In genomic region chr2:30750025-30750424, GRCm38 (mm10) we compare ENCODE assay signal across 9 mouse cellular contexts. TPM values are rescaled to one million over a fixed set of nuclear protein-coding genes. Genes with fewer than 3 reads are reported as not detected.
A peak's percentile ranks its signal among the peaks of the same experiment; 100 is the strongest.
DNase-seq lines count a peak whose midpoint lies in the region; ATAC-seq and TF ChIP-seq lines count a peak whose summit lies in the region.
"Had no signal": no experiment of that assay in that cellular context is flagged by ENCODE, and none has a peak within 500 bp of the region (broad histone marks: within the 10 kb centered on the region; RNA-seq: fewer than 3 reads in every experiment).

No protein-coding gene starts in this region.

- peak; percentile 36 for DNase-seq in embryo, embryonic 10.5 days (ENCODE audit: low spot score)
- no peak for DNase-seq in embryo, embryonic 10 days (ENCODE audit: low spot score)
- DNase-seq in testis, postnatal 10 days (ENCODE audit: low spot score), result no peak
- DNase-seq in left cerebral cortex, adult 11 months (ENCODE audit: low spot score), result no peak
- no peak for DNase-seq in thymus, postnatal 10 days (ENCODE audit: low spot score in 2 of 2)

- no peaks in the 10 kb centered on the region for H3K27me3 ChIP-seq in testis, adult 2 months (ENCODE audit: control insufficient read depth, insufficient read depth, low read length)
- H3K27me3 ChIP-seq in limb, embryonic 12.5 days, result no peaks in the 10 kb centered on the region

- WGBS in limb, embryonic 12.5 days, result 81% methylated on average over 5 of the region's 5 CpGs

- peak; percentile 73; the same call in 1 of the 2 replicates for TF ChIP-seq POLR2A in testis, adult 2 months (IDR thresholded peaks at IDR 0.05; ENCODE audit: control insufficient read depth, low read depth, low read length)

- TF ChIP-seq CTCF in testis, adult 2 months (IDR thresholded peaks at IDR 0.05; ENCODE audit: control insufficient read depth, insufficient read depth, insufficient replicate concordance, low read depth, low read length), result no peak

- peaks cover 8% of the 10 kb centered on the region for H3K9me3 ChIP-seq in limb, embryonic 12.5 days

- H3K27ac ChIP-seq in testis, adult 2 months (ENCODE audit: control insufficient read depth, insufficient read depth, low read depth, low read length), result peak overlapping the region; percentile 37
- peak overlapping the region; percentile 23; the same call in 1 of the 2 replicates for H3K27ac ChIP-seq in limb, embryonic 12.5 days

- no peak overlapping the region for H3K9ac ChIP-seq in limb, embryonic 12.5 days (replicated peaks)

- no peak overlapping the region for H3K4me2 ChIP-seq in limb, embryonic 12.5 days

- H3K4me1 ChIP-seq in testis, adult 2 months (ENCODE audit: control insufficient read depth, insufficient read depth, low read length), result peaks cover 14% of the 10 kb centered on the region; the same call in 1 of the 2 replicates
- peaks cover 16% of the 10 kb centered on the region for H3K4me1 ChIP-seq in limb, embryonic 12.5 days (replicated peaks)

- ATAC-seq in limb, embryonic 12.5 days (ENCODE audit: insufficient number of reproducible peaks, insufficient read depth, low FRiP score, low TSS enrichment, low read depth), result no peak
- no peak for ATAC-seq in erythroblast, adult 5-6 weeks (replicated peaks; ENCODE audit: low FRiP score, poor library complexity, severe bottlenecking)

- H3K36me3 ChIP-seq in testis, adult 2 months (ENCODE audit: control insufficient read depth, insufficient read depth, low read length), result no peaks in the 10 kb centered on the region
- H3K36me3 ChIP-seq in limb, embryonic 12.5 days, result no peaks in the 10 kb centered on the region

- H3K4me3 ChIP-seq in testis, adult 2 months (ENCODE audit: control insufficient read depth, low read depth, low read length), result peak overlapping the region; percentile 79
- no peak overlapping the region for H3K4me3 ChIP-seq in limb, embryonic 12.5 days (replicated peaks)
- H3K4me3 ChIP-seq: myocyte had no signal

RNA-seq across cellular contexts. Expression of gene 1700001O22Rik, which starts 53.4 kb away (rescaled TPM):
- 905 and 964 TPM in 2 replicates for polyA plus RNA-seq in testis, adult 2 months (2012; rRNA removed)
- polyA plus RNA-seq in limb, embryonic 12.5 days (2016; fragmentation: Nextera tagmentation; extraction: Ambion mirVana), result 3.1 and 5.4 TPM in 2 replicates
- not detected in 2 replicates for total RNA-seq in erythroblast, adult 5-6 weeks (2015; ENCODE audit: low replicate concordance)
- not detected in 2 replicates for total RNA-seq in erythroblast, adult 5-6 weeks (2017; ENCODE audit: low replicate concordance)

RNA-seq across cellular contexts. Expression of gene Ntmt1, which starts 57.6 kb away (rescaled TPM):
- polyA plus RNA-seq in testis, adult 2 months (2012; rRNA removed), result 49.5 and 53.9 TPM in 2 replicates
- 103 and 108 TPM in 2 replicates for polyA plus RNA-seq in limb, embryonic 12.5 days (2016; fragmentation: Nextera tagmentation; extraction: Ambion mirVana)
- total RNA-seq in erythroblast, adult 5-6 weeks (2015; ENCODE audit: low replicate concordance), result 2.7 TPM in 2 replicates
- 3.9 TPM in 1 of 2 replicates, not detected in the other for total RNA-seq in erythroblast, adult 5-6 weeks (2017; ENCODE audit: low replicate concordance)

Comparison
In these comparisons a context has a peak if more than half of its experiments do, and no peak if none do; other contexts are left out.
1. RNA of gene 1700001O22Rik, which starts 53.4 kb away (polyA plus RNA-seq): 905 to 964 TPM in testis, adult 2 months; 3.1 to 5.4 TPM in limb, embryonic 12.5 days; every median in the first group is over 100 times any median in the second.